Mouse (Mus musculus): ENCODE measurements at regions not wholly inside any gene's neighbourhood (a gene's known extent, or its start where the extent isn't known, plus 50 kb on each side); places are given as distances from the start of the nearest gene placed in this dataset.

DNA sequence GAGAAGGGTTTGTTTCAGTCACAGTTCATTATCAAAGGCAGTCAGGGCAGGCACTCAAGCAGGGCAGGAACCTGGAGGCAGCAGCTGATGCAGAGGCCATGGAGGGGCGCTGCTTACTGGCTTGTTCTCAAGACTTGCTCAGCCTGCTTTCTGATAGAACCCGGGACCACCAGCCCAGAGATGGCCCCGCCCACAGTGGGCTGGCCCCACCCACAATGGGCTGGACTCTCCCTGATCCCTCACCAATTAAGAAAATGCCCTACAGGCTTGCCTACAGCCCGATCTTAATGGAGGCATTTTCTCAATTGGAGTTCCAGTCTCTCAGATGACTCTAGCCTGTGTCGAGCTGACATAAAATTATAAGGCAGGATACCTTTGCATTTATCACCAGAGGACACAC lies 129.7 kb downstream of the Cryba4 start:
- H3K36me3 ChIP-seq (ENCODE audit: control insufficient read depth, insufficient read depth, low read length), result no peaks in the 10 kb centered on the region
- no peak overlapping the region for H3K4me3 ChIP-seq (replicated peaks; ENCODE audit: low read length)
- no peaks in the 10 kb centered on the region for H3K4me1 ChIP-seq (ENCODE audit: control insufficient read depth, insufficient read depth, low read length)
- H3K27me3 ChIP-seq (ENCODE audit: control insufficient read depth, insufficient read depth, low read length), result no peaks in the 10 kb centered on the region
- ATAC-seq (ENCODE audit: insufficient read depth, low FRiP score), result no peak
- WGBS, result 23% methylated on average over 5 of the region's 5 CpGs
- H3K9ac ChIP-seq (ENCODE audit: low read length), result no peak overlapping the region
- no peaks in the 10 kb centered on the region for H3K9me3 ChIP-seq (replicated peaks; ENCODE audit: control insufficient read depth, low read length)
- no peak overlapping the region for H3K27ac ChIP-seq (ENCODE audit: low read length)
- H3K4me2 ChIP-seq (ENCODE audit: low read depth, low read length), result no peak overlapping the region

DNA sequence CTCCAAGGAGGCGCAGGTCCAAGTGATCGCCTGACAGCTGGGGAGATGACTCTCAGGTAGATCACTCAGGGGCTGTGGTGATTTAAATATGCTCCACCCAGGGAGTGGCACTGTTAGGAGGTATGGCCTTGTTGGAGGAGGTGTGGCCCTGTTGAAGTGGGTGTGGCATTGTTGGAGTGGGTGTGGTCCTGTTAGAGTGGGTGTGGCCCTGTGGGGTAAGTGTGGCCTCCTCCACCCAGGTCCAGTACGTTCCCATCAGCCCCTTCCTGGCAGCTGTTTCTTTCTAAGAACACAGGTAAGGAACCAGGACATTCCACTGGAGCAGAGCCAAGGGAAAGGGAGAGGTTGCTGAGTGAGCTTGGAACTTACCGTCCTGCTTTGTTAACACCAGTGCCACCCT lies 125.1 kb downstream of the Cryba4 start:
- no peaks in the 10 kb centered on the region for H3K36me3 ChIP-seq (ENCODE audit: control insufficient read depth, insufficient read depth, low read length)
- 0 out of 2 replicates have a peak, but pooled peaks have one; percentile 35 for ATAC-seq (ENCODE audit: insufficient read depth, low FRiP score)

GRCm38 (mm10) chr5:112132746-112133145 lies 119.6 kb downstream of the Cryba4 start:
- Histone ChIP-seq H3K9ac (ENCODE audit: low read length) (no peak overlapping the region), H3K36me3 (ENCODE audit: control insufficient read depth, insufficient read depth, low read length) (no peaks in the 10 kb centered on the region), H3K27ac (ENCODE audit: low read length) (no peak overlapping the region), H3K27me3 (ENCODE audit: control insufficient read depth, insufficient read depth, low read length) (no peaks in the 10 kb centered on the region), H3K4me1 (ENCODE audit: control insufficient read depth, insufficient read depth, low read length) (no peaks in the 10 kb centered on the region), H3K4me3 (replicated peaks; ENCODE audit: low read length) (no peak overlapping the region), H3K4me2 (ENCODE audit: low read depth, low read length) (no peak overlapping the region), H3K9me3 (replicated peaks; ENCODE audit: control insufficient read depth, low read length) (no peaks in the 10 kb centered on the region)
- WGBS, result 81% methylated on average over 1 of the region's 1 CpGs
- no peak for ATAC-seq (ENCODE audit: insufficient read depth, low FRiP score)

More for the DNA sequence above, 125.1 kb downstream of the Cryba4 start:
- no peaks in the 10 kb centered on the region for H3K9me3 ChIP-seq (replicated peaks; ENCODE audit: control insufficient read depth, low read length)
- WGBS, result 58% methylated on average over 4 of the region's 4 CpGs
- H3K4me2 ChIP-seq (ENCODE audit: low read depth, low read length), result no peak overlapping the region
- H3K27me3 ChIP-seq (ENCODE audit: control insufficient read depth, insufficient read depth, low read length), result no peaks in the 10 kb centered on the region
- no peak overlapping the region for H3K4me3 ChIP-seq (replicated peaks; ENCODE audit: low read length)
- no peak overlapping the region for H3K27ac ChIP-seq (ENCODE audit: low read length)
- H3K4me1 ChIP-seq (ENCODE audit: control insufficient read depth, insufficient read depth, low read length), result no peaks in the 10 kb centered on the region
- no peak overlapping the region for H3K9ac ChIP-seq (ENCODE audit: low read length)

DNA sequence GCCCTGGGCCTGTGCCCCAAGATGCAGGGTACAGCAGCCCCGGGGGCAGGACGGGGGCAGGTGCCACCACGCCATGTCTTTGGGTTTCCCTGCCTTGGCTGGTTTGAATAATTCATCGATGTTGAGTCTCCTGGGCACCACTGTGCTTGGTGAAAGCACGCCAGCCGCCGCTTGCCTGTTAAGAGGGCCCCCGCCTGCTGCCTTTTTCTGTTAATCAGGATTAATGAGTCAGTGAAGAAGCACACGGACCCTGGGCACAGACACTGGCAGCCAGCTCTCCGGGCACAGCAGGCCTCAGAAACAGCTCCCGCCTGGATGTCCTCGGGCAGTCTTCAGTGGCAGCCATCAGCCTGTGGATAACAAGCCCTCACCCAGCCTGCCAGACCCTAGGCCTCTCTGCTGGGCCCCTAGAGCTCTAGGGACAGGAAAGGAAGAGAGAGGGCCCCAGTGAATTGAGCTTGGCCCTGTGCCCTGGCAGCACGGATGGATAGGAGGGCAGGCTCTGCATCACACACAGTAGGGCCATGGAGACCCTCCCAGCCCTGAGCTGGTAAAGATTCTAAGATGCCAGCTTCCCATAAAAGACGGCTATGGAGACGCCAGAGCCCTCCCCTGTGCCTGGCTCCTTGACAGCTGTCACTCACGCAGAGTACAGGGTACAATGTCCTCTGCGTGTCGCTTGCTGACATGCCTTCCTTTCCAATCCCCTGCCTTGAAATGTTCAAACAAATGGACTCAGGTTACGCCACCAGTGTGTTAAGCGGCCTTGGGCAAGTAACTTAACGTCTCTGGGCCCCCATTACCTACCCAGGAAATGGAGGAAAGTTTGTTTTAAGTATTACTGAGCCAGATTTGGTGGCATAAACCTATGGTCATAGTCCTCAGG lies 118.4 kb downstream of the Cryba4 start:
- Histone ChIP-seq H3K27me3 (ENCODE audit: control insufficient read depth, insufficient read depth, low read length) (no peaks in the 10 kb centered on the region), H3K9ac (ENCODE audit: low read length) (no peak overlapping the region), H3K4me1 (ENCODE audit: control insufficient read depth, insufficient read depth, low read length) (no peaks in the 10 kb centered on the region), H3K36me3 (ENCODE audit: control insufficient read depth, insufficient read depth, low read length) (no peaks in the 10 kb centered on the region), H3K9me3 (replicated peaks; ENCODE audit: control insufficient read depth, low read length) (no peaks in the 10 kb centered on the region), H3K4me3 (replicated peaks; ENCODE audit: low read length) (no peak overlapping the region), H3K27ac (ENCODE audit: low read length) (no peak overlapping the region), H3K4me2 (ENCODE audit: low read depth, low read length) (no peak overlapping the region)
- 78% methylated on average over 21 of the region's 21 CpGs for WGBS
- no peak; the same call in 1 of the 2 replicates for ATAC-seq (ENCODE audit: insufficient read depth, low FRiP score)

GRCm38 (mm10) chr5:112136646-112137045 lies 115.7 kb downstream of the Cryba4 start:
- no peaks in the 10 kb centered on the region for H3K36me3 ChIP-seq (ENCODE audit: control insufficient read depth, insufficient read depth, low read length)
- no peak overlapping the region for H3K4me2 ChIP-seq (ENCODE audit: low read depth, low read length)
- no peak for ATAC-seq (ENCODE audit: insufficient read depth, low FRiP score)
- H3K9me3 ChIP-seq (replicated peaks; ENCODE audit: control insufficient read depth, low read length), result no peaks in the 10 kb centered on the region
- H3K9ac ChIP-seq (ENCODE audit: low read length), result no peak overlapping the region
- no peaks in the 10 kb centered on the region for H3K27me3 ChIP-seq (ENCODE audit: control insufficient read depth, insufficient read depth, low read length)
- whole genome bisulfite sequencing, result 26% methylated on average over 11 of the region's 14 CpGs
- no peak overlapping the region for H3K4me3 ChIP-seq (replicated peaks; ENCODE audit: low read length)
- no peak overlapping the region for H3K27ac ChIP-seq (ENCODE audit: low read length)
- H3K4me1 ChIP-seq (ENCODE audit: control insufficient read depth, insufficient read depth, low read length), result no peaks in the 10 kb centered on the region

- 76% methylated on average over 3 of the region's 3 CpGs for WGBS
- no peak for ATAC-seq (ENCODE audit: insufficient read depth, low FRiP score)
- H3K9me3 ChIP-seq (replicated peaks; ENCODE audit: control insufficient read depth, low read length), result no peaks in the 10 kb centered on the region
- H3K4me1 ChIP-seq (ENCODE audit: control insufficient read depth, insufficient read depth, low read length), result no peaks in the 10 kb centered on the region
- no peak overlapping the region for H3K4me2 ChIP-seq (ENCODE audit: low read depth, low read length)
- no peak overlapping the region for H3K9ac ChIP-seq (ENCODE audit: low read length)
- no peak overlapping the region for H3K4me3 ChIP-seq (replicated peaks; ENCODE audit: low read length)
- H3K27ac ChIP-seq (ENCODE audit: low read length), result no peak overlapping the region
- no peaks in the 10 kb centered on the region for H3K27me3 ChIP-seq (ENCODE audit: control insufficient read depth, insufficient read depth, low read length)
- H3K36me3 ChIP-seq (ENCODE audit: control insufficient read depth, insufficient read depth, low read length), result no peaks in the 10 kb centered on the region
Measured at GRCm38 (mm10) chr5:112138246-112138645, 114.1 kb downstream of the Cryba4 start.

DNA sequence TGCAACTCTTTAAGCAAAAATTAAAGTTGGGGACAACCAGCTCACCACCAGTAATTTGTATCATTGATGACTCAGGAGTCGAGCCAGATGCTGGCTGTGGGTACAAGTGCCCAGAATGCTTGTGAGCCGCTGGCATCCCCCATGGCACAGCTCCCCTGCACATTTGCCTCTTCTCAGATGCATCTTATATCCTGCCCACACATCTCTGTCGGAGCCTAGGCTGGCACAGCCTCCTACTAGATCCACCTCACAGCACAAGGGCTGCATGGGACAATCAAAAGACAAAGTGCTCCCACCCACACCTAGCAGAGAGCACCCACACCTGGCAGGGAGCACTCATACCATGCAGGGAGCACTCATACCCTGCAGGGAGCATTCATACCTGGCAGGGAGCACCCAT lies 109.6 kb downstream of the Cryba4 start:
- H3K4me2 ChIP-seq (ENCODE audit: low read depth, low read length), result no peak overlapping the region
- 81% methylated on average over 3 of the region's 3 CpGs for WGBS
- H3K9me3 ChIP-seq (replicated peaks; ENCODE audit: control insufficient read depth, low read length), result no peaks in the 10 kb centered on the region
- no peaks in the 10 kb centered on the region for H3K27me3 ChIP-seq (ENCODE audit: control insufficient read depth, insufficient read depth, low read length)
- no peaks in the 10 kb centered on the region for H3K4me1 ChIP-seq (ENCODE audit: control insufficient read depth, insufficient read depth, low read length)
- no peak overlapping the region for H3K27ac ChIP-seq (ENCODE audit: low read length)
- H3K9ac ChIP-seq (ENCODE audit: low read length), result no peak overlapping the region
- ATAC-seq (ENCODE audit: insufficient read depth, low FRiP score), result no peak
- no peak overlapping the region for H3K4me3 ChIP-seq (replicated peaks; ENCODE audit: low read length)
- no peaks in the 10 kb centered on the region for H3K36me3 ChIP-seq (ENCODE audit: control insufficient read depth, insufficient read depth, low read length)

- Histone ChIP-seq H3K27ac (ENCODE audit: low read length) (no peak overlapping the region), H3K9ac (ENCODE audit: low read length) (no peak overlapping the region), H3K4me1 (ENCODE audit: control insufficient read depth, insufficient read depth, low read length) (no peaks in the 10 kb centered on the region), H3K4me2 (ENCODE audit: low read depth, low read length) (no peak overlapping the region), H3K27me3 (ENCODE audit: control insufficient read depth, insufficient read depth, low read length) (no peaks in the 10 kb centered on the region), H3K4me3 (replicated peaks; ENCODE audit: low read length) (no peak overlapping the region), H3K36me3 (ENCODE audit: control insufficient read depth, insufficient read depth, low read length) (no peaks in the 10 kb centered on the region), H3K9me3 (replicated peaks; ENCODE audit: control insufficient read depth, low read length) (no peaks in the 10 kb centered on the region)
- WGBS, result 85% methylated on average over 16 of the region's 16 CpGs
- no peak for ATAC-seq (ENCODE audit: insufficient read depth, low FRiP score)
Measured at GRCm38 (mm10) chr5:112143993-112144621, 108.2 kb downstream of the Cryba4 start.

DNA sequence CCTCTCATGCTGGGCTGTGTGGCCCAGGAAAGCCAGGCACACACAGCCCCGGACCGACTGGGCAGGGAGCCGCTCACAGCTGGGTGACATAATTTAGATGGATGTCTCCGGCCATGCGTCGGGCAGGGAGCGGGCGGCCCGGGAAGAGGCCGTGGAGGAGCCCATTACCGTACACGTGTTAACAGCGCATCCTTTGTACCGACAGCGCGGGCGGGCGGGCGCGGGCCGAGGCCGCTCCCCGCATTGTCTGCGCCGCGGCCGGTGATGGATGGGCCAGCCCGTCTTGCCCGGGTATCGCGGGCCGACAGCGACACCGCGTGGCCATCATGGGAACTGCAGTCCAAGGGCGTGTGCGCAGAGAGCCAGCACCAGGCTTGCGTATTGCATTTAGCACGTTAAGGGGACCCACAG lies 98.6 kb downstream of the Cryba4 start:
- H3K27me3 ChIP-seq (ENCODE audit: control insufficient read depth, insufficient read depth, low read length), result peaks cover 5% of the 10 kb centered on the region; the same call in 1 of the 2 replicates
- peak; percentile 85 for ATAC-seq (ENCODE audit: insufficient read depth, low FRiP score)
- H3K27ac ChIP-seq (ENCODE audit: low read length), result no peak overlapping the region
- no peaks in the 10 kb centered on the region for H3K36me3 ChIP-seq (ENCODE audit: control insufficient read depth, insufficient read depth, low read length)
- WGBS, result 1% methylated on average over 37 of the region's 39 CpGs
- no peaks in the 10 kb centered on the region for H3K4me1 ChIP-seq (ENCODE audit: control insufficient read depth, insufficient read depth, low read length)
- H3K4me2 ChIP-seq (ENCODE audit: low read depth, low read length), result peak overlapping the region; percentile 53
- peak overlapping the region; percentile 37 for H3K4me3 ChIP-seq (replicated peaks; ENCODE audit: low read length)
- H3K9me3 ChIP-seq (replicated peaks; ENCODE audit: control insufficient read depth, low read length), result no peaks in the 10 kb centered on the region
- H3K9ac ChIP-seq (ENCODE audit: low read length), result peak overlapping the region; percentile 49
